Mouse (Mus musculus) hindbrain, embryonic 16.5 days (tissue): Measurements from ENCODE around the gene Kmt5c. TPM values are rescaled to one million over a fixed set of nuclear protein-coding genes. Genes with fewer than 3 reads are reported as not detected.
"Not testable (repeated sequence)": the region's sequence is repeated elsewhere in the genome, so short reads cannot be mapped to it uniquely, and the experiment has no call there.

Source experiments
- ATAC-seq: fragments of 200-750 bp; cut with Nextera tagmentation; 2 replicates; pipeline ENCODE4 v1.8.0; 2017; ENCODE audit warnings: moderate TSS enrichment, moderate library complexity
- H3K27ac ChIP-seq: fragments of 300-500 bp; sonication (generic); 2 replicates; pipeline ENCODE4 v1.5.1; 2014; ENCODE audit warnings: low read depth, mild to moderate bottlenecking, control low read depth, low read length, moderate library complexity
- H3K27me3 ChIP-seq: fragments of 300-500 bp; sonication (generic); replicated peaks from 2 replicates; pipeline ENCODE4 v1.6.1; 2014; ENCODE audit warnings: low read length; ENCODE audit not compliant: control insufficient read depth, insufficient read depth
- H3K36me3 ChIP-seq: fragments of 300-500 bp; sonication (generic); 2 replicates; pipeline ENCODE4 v1.6.1; 2014; ENCODE audit warnings: mild to moderate bottlenecking, low read length, moderate library complexity, mixed read lengths; ENCODE audit not compliant: control insufficient read depth, insufficient read depth
- H3K4me1 ChIP-seq: fragments of 300-500 bp; sonication (generic); 2 replicates; pipeline ENCODE4 v1.6.1; 2014; ENCODE audit warnings: low read depth, low read length; ENCODE audit not compliant: control insufficient read depth, insufficient read depth
- H3K4me2 ChIP-seq: fragments of 300-500 bp; sonication (generic); 2 replicates; pipeline ENCODE4 v1.6.1; 2014; ENCODE audit warnings: mild to moderate bottlenecking, low read length, control low read depth, moderate library complexity
- H3K4me3 ChIP-seq: fragments of 300-500 bp; sonication (generic); 2 replicates; pipeline ENCODE4 v1.5.1; 2014; ENCODE audit warnings: mild to moderate bottlenecking, low read length, control low read depth, moderate library complexity
- H3K9ac ChIP-seq: fragments of 300-500 bp; sonication (generic); 2 replicates; pipeline ENCODE4 v1.6.1; 2014; ENCODE audit warnings: low read depth, mild to moderate bottlenecking, control low read depth, low read length, moderate library complexity
- H3K9me3 ChIP-seq: fragments of 300-500 bp; sonication (generic); 2 replicates; pipeline ENCODE4 v1.6.1; 2014; ENCODE audit warnings: mild to moderate bottlenecking, low read length, moderate library complexity; ENCODE audit not compliant: control insufficient read depth
- WGBS: fragments of 180-500 bp; shearing (Covaris S2); extraction: QIAGEN DNeasy Blood & Tissue Kit; methylation state at CpG from one replicate; pipeline ENCODE4 v1.1.7; 2014; 5-methylcytosine and 5-hydroxymethylcytosine counted together
- polyA plus RNA-seq: library from polyadenylated mRNA; unstranded; fragments of >200 nt; fragmentation: Nextera tagmentation; extraction: Ambion mirVana; gene quantifications from 2 replicates; pipeline ENCODE4 v1.2.1, GENCODE M21; 2015

The Kmt5c gene
- polyA plus RNA-seq, 1 experiment from 2014 or later, result 47.4 TPM

DNA sequence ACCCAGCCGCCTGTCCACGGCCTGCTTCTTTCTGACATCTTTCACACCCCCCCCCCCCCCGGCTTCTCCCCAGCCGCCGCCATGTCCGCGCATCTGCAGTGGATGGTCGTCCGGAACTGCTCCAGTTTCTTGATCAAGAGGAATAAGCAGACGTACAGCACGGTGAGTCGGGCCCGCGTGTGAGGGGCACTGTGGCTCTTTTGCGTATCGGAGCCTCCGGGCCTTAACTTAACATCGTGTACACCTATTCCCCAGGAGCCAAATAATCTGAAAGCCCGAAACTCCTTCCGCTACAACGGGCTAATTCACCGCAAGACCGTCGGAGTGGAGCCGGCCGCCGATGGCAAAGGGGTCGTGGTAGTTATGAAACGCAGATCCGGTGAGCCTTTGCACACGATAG is 53.3 kb downstream of the Kmt5c start:
- H3K9me3 ChIP-seq, ATAC-seq: not testable (repeated sequence)
- under 1% methylated on average over 31 of the region's 31 CpGs for WGBS

GRCm38 (mm10) chr7:4793674-4794073 is 53.8 kb downstream of the Kmt5c start:
- H3K27me3 ChIP-seq, result peaks cover 2% of the 10 kb centered on the region; the same call in 1 of the 2 replicates
- peaks cover 22% of the 10 kb centered on the region for H3K36me3 ChIP-seq
- peak overlapping the region; percentile 75 for H3K4me3 ChIP-seq
- 42% methylated on average over 4 of the region's 4 CpGs for WGBS
- no peak overlapping the region; the same call in 1 of the 2 replicates for H3K27ac ChIP-seq
- H3K4me1 ChIP-seq, result peaks cover 11% of the 10 kb centered on the region
- H3K9me3 ChIP-seq, result no peaks in the 10 kb centered on the region
- peak overlapping the region; percentile 91 for H3K4me2 ChIP-seq
- peak overlapping the region; percentile 92 for H3K9ac ChIP-seq
- no peak for ATAC-seq

More for the DNA sequence above, 53.3 kb downstream of the Kmt5c start:
- Histone ChIP-seq H3K4me1 (peaks cover 15% of the 10 kb centered on the region), H3K36me3 (peaks cover 22% of the 10 kb centered on the region), H3K4me3 (peak overlapping the region; percentile 75), H3K4me2 (peak overlapping the region; percentile 91), H3K27ac (peak overlapping the region; percentile 89), H3K9ac (peak overlapping the region; percentile 92)
- H3K27me3 ChIP-seq, result not testable (repeated sequence)

- 84% methylated on average over 3 of the region's 3 CpGs for WGBS
- peaks cover 22% of the 10 kb centered on the region for H3K36me3 ChIP-seq
Measured at GRCm38 (mm10) chr7:4794631-4795168, 54.8 kb downstream of the Kmt5c start.

GRCm38 (mm10) chr7:4795767-4796433 is 56.0 kb downstream of the Kmt5c start:
- WGBS, result 68% methylated on average over 7 of the region's 7 CpGs
- Histone ChIP-seq H3K27me3 (no peaks in the 10 kb centered on the region), H3K4me2 (no peak overlapping the region), H3K4me1 (peaks cover 7% of the 10 kb centered on the region), H3K9me3 (no peaks in the 10 kb centered on the region), H3K4me3 (no peak overlapping the region), H3K36me3 (peaks cover 22% of the 10 kb centered on the region), H3K27ac (no peak overlapping the region), H3K9ac (no peak overlapping the region)
- ATAC-seq, result 0 out of 2 replicates have a peak, but pooled peaks have one; percentile 10

More at GRCm38 (mm10) chr7:4794631-4795168, 54.8 kb downstream of the Kmt5c start:
- Histone ChIP-seq H3K4me1 (peaks cover 7% of the 10 kb centered on the region), H3K27me3 (peaks cover 2% of the 10 kb centered on the region; the same call in 1 of the 2 replicates), H3K9me3 (no peaks in the 10 kb centered on the region), H3K4me2 (no peak overlapping the region), H3K9ac (no peak overlapping the region), H3K4me3 (no peak overlapping the region), H3K27ac (no peak overlapping the region)
- ATAC-seq, result no peak

Other genes starting within 250 kb of the Kmt5c start
- gene Ppp1r12c, start 238.4 kb upstream of the Kmt5c start, polyA plus RNA-seq, result 18.3 and 38.5 TPM in 2 replicates
- gene Tnnt1, start 223.7 kb upstream of the Kmt5c start, polyA plus RNA-seq, result 3.7 and 15.9 TPM in 2 replicates
- gene Tnni3, start 215.9 kb upstream of the Kmt5c start, polyA plus RNA-seq, result 1.7 and 2.0 TPM in 2 replicates
- 2.8 TPM in 2 replicates for gene Dnaaf3, start 207.7 kb upstream of the Kmt5c start, polyA plus RNA-seq
- gene Syt5, start 192.6 kb upstream of the Kmt5c start, polyA plus RNA-seq, result 119 and 124 TPM in 2 replicates
- gene Ptprh, start 136.1 kb upstream of the Kmt5c start, polyA plus RNA-seq, result 0.91 and 1.1 TPM in 2 replicates
- 1.9 and 2.0 TPM in 2 replicates for gene Tmem86b, start 108.7 kb upstream of the Kmt5c start, polyA plus RNA-seq
- gene Ppp6r1, start 81.1 kb upstream of the Kmt5c start, polyA plus RNA-seq, result 4.3 and 6.2 TPM in 2 replicates
- gene Hspbp1, start 55.0 kb upstream of the Kmt5c start, polyA plus RNA-seq, result 175 and 188 TPM in 2 replicates
- gene Brsk1, start 49.5 kb upstream of the Kmt5c start, polyA plus RNA-seq, result 6.8 and 7.1 TPM in 2 replicates
- 0.12 and 0.18 TPM in 2 replicates for gene Tmem150b, start 14.9 kb upstream of the Kmt5c start, polyA plus RNA-seq
- 23.1 and 29.7 TPM in 2 replicates for gene Cox6b2, start 13.0 kb downstream of the Kmt5c start, polyA plus RNA-seq
- not detected in 2 replicates for gene Fam71e2, start 31.2 kb downstream of the Kmt5c start, polyA plus RNA-seq
- gene Il11, start 42.7 kb downstream of the Kmt5c start, polyA plus RNA-seq, result 0.95 and 1.3 TPM in 2 replicates
- 0.68 TPM in 1 of 2 replicates, not detected in the other for gene Tmem190, start 42.8 kb downstream of the Kmt5c start, polyA plus RNA-seq
- 6.8 and 9.2 TPM in 2 replicates for gene Tmem238, start 49.5 kb downstream of the Kmt5c start, polyA plus RNA-seq
- gene Rpl28, start 52.8 kb downstream of the Kmt5c start, polyA plus RNA-seq, result 206 and 212 TPM in 2 replicates
- 250 and 253 TPM in 2 replicates for gene Ube2s, start 72.5 kb downstream of the Kmt5c start, polyA plus RNA-seq
- gene Shisa7, start 104.6 kb downstream of the Kmt5c start, polyA plus RNA-seq, result 9.9 and 10.0 TPM in 2 replicates
- 4.2 and 4.6 TPM in 2 replicates for gene Isoc2b, start 130.1 kb downstream of the Kmt5c start, polyA plus RNA-seq
- gene Isoc2a, start 137.0 kb downstream of the Kmt5c start, polyA plus RNA-seq, result 0.89 and 0.93 TPM in 2 replicates
- 0.48 and 0.52 TPM in 2 replicates for gene Gm36210, start 166.4 kb downstream of the Kmt5c start, polyA plus RNA-seq
- gene Zfp628, start 175.1 kb downstream of the Kmt5c start, polyA plus RNA-seq, result 3.2 and 4.2 TPM in 2 replicates
- gene Nat14, start 181.9 kb downstream of the Kmt5c start, polyA plus RNA-seq, result 35.2 and 39.3 TPM in 2 replicates
- 1.1 and 2.4 TPM in 2 replicates for gene Ssc5d, start 185.7 kb downstream of the Kmt5c start, polyA plus RNA-seq
- gene Sbk2, start 224.3 kb downstream of the Kmt5c start, polyA plus RNA-seq, result 0.14 TPM in 1 of 2 replicates, not detected in the other
- 0.70 and 0.71 TPM in 2 replicates for gene Sbk3, start 231.1 kb downstream of the Kmt5c start, polyA plus RNA-seq